Mouse (Mus musculus) intestine, embryonic 16.5 days (tissue): ENCODE measurements around the gene Itgb3. TPM values are rescaled to one million over a fixed set of nuclear protein-coding genes. Genes with fewer than 3 reads are reported as not detected.

ENCODE experiments used
- ATAC-seq: fragments of 200-750 bp; cut with Nextera tagmentation; 2 replicates; pipeline ENCODE4 v1.8.0; 2017; ENCODE audit warnings: moderate TSS enrichment, moderate library complexity
- H3K27ac ChIP-seq: fragments of 300-500 bp; sonication (generic); 2 replicates; pipeline ENCODE4 v1.5.1; 2014; ENCODE audit warnings: mild to moderate bottlenecking, low read length
- H3K27me3 ChIP-seq: fragments of 300-500 bp; sonication (generic); replicated peaks from 2 replicates; pipeline ENCODE4 v1.6.1; 2014; ENCODE audit warnings: low read length, control low read depth, mixed read lengths; ENCODE audit not compliant: control insufficient read depth, insufficient read depth
- H3K36me3 ChIP-seq: fragments of 300-500 bp; sonication (generic); 2 replicates; pipeline ENCODE4 v1.6.1; 2014; ENCODE audit warnings: low read length, control low read depth; ENCODE audit not compliant: control insufficient read depth, insufficient read depth
- H3K4me1 ChIP-seq: fragments of 300-500 bp; sonication (generic); 2 replicates; pipeline ENCODE4 v1.6.1; 2014; ENCODE audit warnings: low read length, control low read depth, mixed read lengths; ENCODE audit not compliant: control insufficient read depth, insufficient read depth
- H3K4me2 ChIP-seq: fragments of 300-500 bp; sonication (generic); 2 replicates; pipeline ENCODE4 v1.6.1; 2014; ENCODE audit warnings: low read depth, low read length, control low read depth
- H3K4me3 ChIP-seq: fragments of 300-500 bp; sonication (generic); 2 replicates; pipeline ENCODE4 v1.5.1; 2014; ENCODE audit warnings: mild to moderate bottlenecking, low read length
- H3K9ac ChIP-seq: fragments of 300-500 bp; sonication (generic); 2 replicates; pipeline ENCODE4 v1.6.1; 2014; ENCODE audit warnings: low read depth, low read length
- H3K9me3 ChIP-seq: fragments of 300-500 bp; sonication (generic); 2 replicates; pipeline ENCODE4 v1.6.1; 2016; ENCODE audit warnings: low read length, control low read depth; ENCODE audit not compliant: control insufficient read depth
- WGBS: fragments of 180-500 bp; shearing (Covaris S2); extraction: QIAGEN DNeasy Blood & Tissue Kit; methylation state at CpG from one replicate; pipeline ENCODE4 v1.1.7; 2014; 5-methylcytosine and 5-hydroxymethylcytosine counted together
- polyA plus RNA-seq: library from polyadenylated mRNA; unstranded; fragments of >200 nt; fragmentation: Nextera tagmentation; extraction: Ambion mirVana; gene quantifications from 2 replicates; pipeline ENCODE4 v1.2.1, GENCODE M21; 2015

Gene Itgb3
- polyA plus RNA-seq, 1 experiment from 2014 or later, result 4.9 TPM

GRCm38 (mm10) chr11:104639634-104640033 lies 31.8 kb downstream of the Itgb3 start:
- H3K36me3 ChIP-seq, result no peaks in the 10 kb centered on the region
- no peaks in the 10 kb centered on the region for H3K27me3 ChIP-seq
- H3K9me3 ChIP-seq, result no peaks in the 10 kb centered on the region
- H3K4me1 ChIP-seq, result no peaks in the 10 kb centered on the region
- 80% methylated on average over 9 of the region's 9 CpGs for whole genome bisulfite sequencing
- H3K27ac ChIP-seq, result no peak overlapping the region
- no peak for ATAC-seq
- H3K9ac ChIP-seq, result no peak overlapping the region
- H3K4me2 ChIP-seq, result no peak overlapping the region
- no peak overlapping the region for H3K4me3 ChIP-seq

DNA sequence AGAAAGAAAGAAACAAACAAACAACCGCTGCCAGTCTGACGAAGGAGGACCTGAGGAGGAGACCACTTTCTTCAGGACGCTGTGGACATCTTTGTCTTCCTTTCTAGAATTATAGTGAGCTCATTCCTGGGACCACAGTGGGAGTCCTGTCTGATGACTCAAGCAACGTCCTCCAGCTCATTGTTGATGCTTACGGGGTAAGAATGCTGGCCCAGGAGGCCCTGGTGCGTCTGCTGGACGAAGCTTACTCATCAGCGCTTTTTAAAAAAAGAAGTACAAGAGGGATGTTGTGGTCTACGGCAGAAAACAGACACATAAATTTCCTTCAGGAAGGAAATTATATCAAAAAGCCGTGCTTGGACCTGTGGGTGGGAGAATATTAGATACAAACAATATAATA lies 33.1 kb downstream of the Itgb3 start:
- Histone ChIP-seq H3K4me1 (no peaks in the 10 kb centered on the region), H3K27me3 (no peaks in the 10 kb centered on the region), H3K9me3 (no peaks in the 10 kb centered on the region), H3K4me2 (no peak overlapping the region), H3K9ac (no peak overlapping the region), H3K27ac (no peak overlapping the region), H3K36me3 (no peaks in the 10 kb centered on the region), H3K4me3 (no peak overlapping the region)
- no peak for ATAC-seq
- WGBS, result 74% methylated on average over 10 of the region's 10 CpGs

DNA sequence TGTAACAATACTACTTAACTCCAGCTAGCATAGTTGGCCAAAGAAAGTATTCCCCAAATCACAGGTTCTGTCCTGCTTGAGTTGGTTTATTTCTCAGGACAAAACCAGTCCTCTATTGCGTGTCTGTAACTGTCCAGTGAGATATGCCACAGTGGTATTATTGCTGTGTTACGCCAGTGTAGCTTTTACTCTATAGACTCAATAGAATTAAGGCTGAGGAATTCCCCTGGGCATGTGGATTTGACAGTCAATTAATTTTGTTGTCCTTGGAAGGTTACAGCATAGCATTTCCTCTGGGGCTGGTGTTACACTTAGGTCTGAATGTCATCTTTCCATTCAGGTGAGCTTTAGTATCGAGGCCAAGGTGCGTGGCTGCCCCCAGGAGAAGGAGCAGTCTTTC lies 35.4 kb downstream of the Itgb3 start:
- no peak overlapping the region for H3K27ac ChIP-seq
- H3K9ac ChIP-seq, result no peak overlapping the region
- H3K9me3 ChIP-seq, result no peaks in the 10 kb centered on the region
- no peak for ATAC-seq
- no peaks in the 10 kb centered on the region for H3K36me3 ChIP-seq
- no peaks in the 10 kb centered on the region for H3K4me1 ChIP-seq
- no peak overlapping the region for H3K4me2 ChIP-seq
- 80% methylated on average over 4 of the region's 4 CpGs for WGBS
- H3K4me3 ChIP-seq, result no peak overlapping the region
- H3K27me3 ChIP-seq, result no peaks in the 10 kb centered on the region

DNA sequence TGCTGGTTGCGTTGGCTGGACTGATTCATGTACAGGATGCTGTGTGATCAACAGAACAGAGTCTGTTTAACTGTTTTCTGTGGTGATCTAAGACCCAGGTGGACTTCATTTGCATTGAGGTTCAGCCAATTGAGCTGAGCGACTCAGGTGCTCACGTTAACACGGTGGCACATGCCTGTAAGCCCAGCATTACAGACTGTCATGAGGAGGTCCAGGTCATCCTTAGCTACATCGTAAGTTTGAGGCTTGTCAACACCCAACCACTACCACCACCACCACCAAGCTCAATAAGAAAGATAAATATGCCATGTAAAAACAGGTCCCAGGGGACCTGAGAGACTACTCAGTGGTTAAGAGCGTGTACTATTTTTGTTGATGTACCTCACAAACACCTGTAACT lies 37.6 kb downstream of the Itgb3 start:
- Histone ChIP-seq H3K27ac (no peak overlapping the region), H3K36me3 (no peaks in the 10 kb centered on the region), H3K9me3 (no peaks in the 10 kb centered on the region), H3K4me1 (no peaks in the 10 kb centered on the region), H3K4me3 (no peak overlapping the region), H3K4me2 (no peak overlapping the region), H3K9ac (no peak overlapping the region), H3K27me3 (no peaks in the 10 kb centered on the region)
- 88% methylated on average over 6 of the region's 6 CpGs for whole genome bisulfite sequencing
- ATAC-seq, result no peak

DNA sequence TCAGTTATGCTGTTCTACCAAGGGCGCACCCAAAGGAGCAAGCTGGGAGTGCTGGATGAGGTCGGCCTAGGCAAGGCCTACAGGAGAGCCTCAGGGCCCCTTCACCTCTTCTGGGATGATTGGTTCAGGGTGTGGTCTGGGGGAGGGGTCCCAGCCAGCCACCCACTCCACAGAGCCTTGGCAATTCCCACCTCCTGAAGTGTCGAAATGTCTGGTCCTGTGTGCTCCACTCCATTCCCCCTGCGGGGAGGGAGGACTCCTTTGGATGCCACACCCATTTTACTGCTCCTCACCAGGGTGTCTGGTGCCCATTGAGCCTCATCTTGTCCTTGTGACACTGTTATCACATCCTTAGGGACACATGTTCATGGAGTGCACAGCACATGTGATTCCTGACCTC lies 38.4 kb downstream of the Itgb3 start:
- Histone ChIP-seq H3K27me3 (no peaks in the 10 kb centered on the region), H3K9ac (no peak overlapping the region), H3K9me3 (no peaks in the 10 kb centered on the region), H3K36me3 (no peaks in the 10 kb centered on the region), H3K4me2 (no peak overlapping the region), H3K4me3 (no peak overlapping the region), H3K4me1 (no peaks in the 10 kb centered on the region), H3K27ac (no peak overlapping the region)
- ATAC-seq, result no peak
- WGBS, result 66% methylated on average over 4 of the region's 4 CpGs

DNA sequence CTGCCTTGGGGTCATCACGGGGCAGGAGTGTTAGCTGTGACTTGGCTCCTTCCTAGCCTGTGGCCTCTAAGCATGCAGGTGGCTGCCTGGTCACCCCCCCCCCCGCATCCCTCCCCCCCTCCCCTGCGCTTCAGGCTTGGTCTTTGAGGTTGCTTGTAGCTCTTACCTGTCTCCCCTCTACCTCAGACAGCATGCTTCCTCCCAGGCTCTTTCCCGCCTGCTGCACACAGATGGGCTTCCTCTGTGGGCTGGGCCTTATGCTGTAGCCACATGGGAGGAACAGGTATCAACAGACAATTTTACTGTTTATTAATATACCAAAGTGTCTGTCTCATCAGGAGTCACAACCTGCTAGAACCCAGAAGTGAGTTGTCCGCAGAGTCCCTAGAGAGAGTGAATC lies 38.8 kb downstream of the Itgb3 start:
- no peak overlapping the region for H3K9ac ChIP-seq
- H3K27me3 ChIP-seq, result no peaks in the 10 kb centered on the region
- H3K4me3 ChIP-seq, result no peak overlapping the region
- H3K9me3 ChIP-seq, result no peaks in the 10 kb centered on the region
- H3K4me2 ChIP-seq, result no peak overlapping the region
- H3K4me1 ChIP-seq, result no peaks in the 10 kb centered on the region
- no peak overlapping the region for H3K27ac ChIP-seq
- 84% methylated on average over 5 of the region's 5 CpGs for WGBS
- ATAC-seq, result no peak
- H3K36me3 ChIP-seq, result no peaks in the 10 kb centered on the region

DNA sequence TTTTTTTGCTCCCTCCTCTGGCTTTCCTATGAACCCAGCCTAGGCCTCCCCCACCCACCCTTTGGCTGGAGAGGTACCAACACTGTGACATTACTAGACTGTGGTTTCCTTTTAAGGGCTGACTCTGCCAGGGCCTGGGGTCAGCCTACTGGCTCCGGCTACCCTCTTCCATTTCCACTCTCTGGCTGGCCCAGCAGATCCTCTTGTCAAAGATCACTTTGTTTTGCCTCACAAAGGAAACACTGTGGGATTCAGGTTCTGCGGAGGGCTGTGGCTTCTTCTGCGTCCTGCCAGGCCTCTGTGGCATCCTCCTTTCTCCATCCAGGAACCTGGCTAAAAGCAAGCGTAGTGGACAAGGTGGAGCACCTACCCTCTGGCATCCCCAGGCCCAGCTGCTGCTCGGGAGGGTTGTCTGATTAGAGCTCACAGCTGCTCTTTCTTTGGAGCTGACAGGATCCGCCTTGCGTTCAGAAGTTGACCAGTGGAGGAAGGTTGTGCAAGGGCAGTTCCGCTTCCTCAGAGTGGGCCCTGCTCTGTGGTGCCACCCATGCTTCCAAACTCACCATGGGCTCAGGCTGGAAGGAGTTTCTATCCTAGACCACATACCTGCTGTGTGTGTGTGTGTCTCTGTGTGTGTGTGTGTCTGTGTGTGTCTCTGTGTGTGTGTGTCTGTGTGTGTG lies 39.5 kb downstream of the Itgb3 start:
- Histone ChIP-seq H3K27ac (no peak overlapping the region), H3K36me3 (no peaks in the 10 kb centered on the region), H3K4me1 (no peaks in the 10 kb centered on the region), H3K4me2 (no peak overlapping the region), H3K27me3 (no peaks in the 10 kb centered on the region), H3K4me3 (no peak overlapping the region), H3K9me3 (no peaks in the 10 kb centered on the region), H3K9ac (no peak overlapping the region)
- no peak for ATAC-seq
- 66% methylated on average over 8 of the region's 8 CpGs for WGBS

DNA sequence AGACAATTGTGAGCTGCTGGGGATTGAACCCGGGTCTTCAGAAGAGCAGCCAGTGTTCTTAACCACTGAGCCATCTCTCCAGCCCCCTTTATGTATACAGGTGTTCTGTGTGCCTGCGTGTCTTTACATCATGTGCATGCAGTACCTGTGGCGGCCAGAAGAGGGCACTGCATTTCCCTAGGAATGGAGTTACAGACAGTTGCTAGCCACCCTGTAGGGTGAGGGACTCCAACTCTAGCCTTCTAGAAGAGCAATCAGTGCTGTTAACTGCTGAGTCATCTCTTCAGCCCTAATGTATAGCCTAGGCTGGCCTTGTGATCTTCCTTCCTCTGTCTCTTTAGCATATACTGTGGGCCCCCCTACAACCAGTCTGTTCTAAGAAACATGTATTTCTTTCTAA lies 40.8 kb downstream of the Itgb3 start:
- WGBS, result 64% methylated on average over 3 of the region's 3 CpGs
- no peak overlapping the region for H3K4me2 ChIP-seq
- no peak overlapping the region for H3K4me3 ChIP-seq
- no peak overlapping the region for H3K9ac ChIP-seq
- H3K27ac ChIP-seq, result no peak overlapping the region
- no peaks in the 10 kb centered on the region for H3K27me3 ChIP-seq
- no peak for ATAC-seq
- no peaks in the 10 kb centered on the region for H3K9me3 ChIP-seq
- no peaks in the 10 kb centered on the region for H3K4me1 ChIP-seq
- H3K36me3 ChIP-seq, result no peaks in the 10 kb centered on the region

GRCm38 (mm10) chr11:104660599-104660998 lies 52.8 kb downstream of the Itgb3 start:
- no peak for ATAC-seq
- H3K9ac ChIP-seq, result no peak overlapping the region
- WGBS, result 92% methylated on average over 4 of the region's 4 CpGs

DNA sequence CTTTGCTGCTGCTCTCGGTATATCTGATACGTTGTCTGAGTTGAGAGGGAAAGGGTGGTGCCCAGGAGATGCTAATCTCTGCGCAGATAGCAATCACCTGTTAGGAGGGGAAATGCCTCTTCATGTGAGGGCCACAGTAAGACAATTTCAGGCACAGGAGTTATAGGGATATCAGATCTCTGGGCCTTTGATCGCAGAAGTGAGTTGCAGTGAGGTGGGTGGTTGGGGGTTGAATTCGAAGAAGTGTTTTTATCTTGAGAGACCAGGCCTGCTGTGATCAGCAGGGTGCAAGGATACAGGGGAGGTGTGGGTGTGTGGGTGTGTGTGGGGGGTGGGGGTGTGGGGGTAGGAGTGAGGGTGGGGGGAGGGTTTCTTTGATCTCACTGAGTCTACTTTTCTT lies 53.3 kb downstream of the Itgb3 start:
- Histone ChIP-seq H3K9ac (no peak overlapping the region), H3K4me2 (no peak overlapping the region), H3K4me1 (peaks cover 4% of the 10 kb centered on the region; the same call in 1 of the 2 replicates), H3K4me3 (no peak overlapping the region), H3K27ac (no peak overlapping the region), H3K36me3 (no peaks in the 10 kb centered on the region), H3K27me3 (no peaks in the 10 kb centered on the region), H3K9me3 (no peaks in the 10 kb centered on the region)
- no peak for ATAC-seq
- 82% methylated on average over 5 of the region's 5 CpGs for WGBS

More at GRCm38 (mm10) chr11:104660599-104660998, 52.8 kb downstream of the Itgb3 start:
- Histone ChIP-seq H3K4me3 (no peak overlapping the region), H3K4me1 (peaks cover 4% of the 10 kb centered on the region; the same call in 1 of the 2 replicates), H3K27me3 (no peaks in the 10 kb centered on the region), H3K27ac (no peak overlapping the region), H3K4me2 (no peak overlapping the region), H3K9me3 (no peaks in the 10 kb centered on the region), H3K36me3 (no peaks in the 10 kb centered on the region)
